Comparison of ENCODE assay signal across 15 mouse cellular contexts in genomic region chr1:89689544-89690212, GRCm38 (mm10).
DNase-seq lines count a peak whose midpoint lies in the region; ATAC-seq lines count a peak whose summit lies in the region.
"Had no signal": no experiment of that assay in that cellular context is flagged by ENCODE, and none has a peak within 500 bp of the region (broad histone marks: within the 10 kb centered on the region; RNA-seq: fewer than 3 reads in every experiment).

No protein-coding gene starts in this region.

- H3K9me3 ChIP-seq in hindbrain, embryonic 14.5 days (ENCODE audit: control insufficient read depth, low read length): no peaks in the 10 kb centered on the region
- H3K9me3 ChIP-seq: embryonic facial prominence, embryonic 10.5 days had no signal

- no peak overlapping the region for H3K9ac ChIP-seq in hindbrain, embryonic 14.5 days

- H3K4me1 ChIP-seq in hindbrain, embryonic 14.5 days (replicated peaks; ENCODE audit: control insufficient read depth, insufficient read depth, low read length): peaks cover 32% of the 10 kb centered on the region
- H3K4me1 ChIP-seq: megakaryocyte, embryonic 14.5 days had no signal

- intact Hi-C loops in left cerebral cortex, postnatal 25 days (cut with DNase I): no loop called here

- ATAC-seq in hindbrain, embryonic 14.5 days (ENCODE audit: low FRiP score): peak; percentile 62
- ATAC-seq: CD4-positive, CD25-positive, alpha-beta regulatory T cell, adult 4 months had no signal

- peak overlapping the region; percentile 53 for H3K27ac ChIP-seq in hindbrain, embryonic 14.5 days
- H3K27ac ChIP-seq: embryonic facial prominence, embryonic 10.5 days; stomach, postnatal 0 days had no signal

- no peak overlapping the region for H3K4me2 ChIP-seq in hindbrain, embryonic 14.5 days (replicated peaks)

- H3K4me3 ChIP-seq in hindbrain, embryonic 14.5 days (replicated peaks; ENCODE audit: low read length): no peak overlapping the region
- H3K4me3 ChIP-seq: embryonic facial prominence, embryonic 10.5 days; megakaryocyte, embryonic 14.5 days had no signal

- DNase-seq in left cerebral cortex, postnatal 25 days (ENCODE audit: low spot score in 2 of 2): peak; percentile 15 to 24
- no peak for DNase-seq in left cerebral cortex, adult 8-10 months (ENCODE audit: low spot score in 2 of 2)
- peak; percentile 33 to 42 for DNase-seq in right cerebral cortex, adult 2 months (ENCODE audit: low spot score in 2 of 2)
- DNase-seq in right cerebral cortex, postnatal 36 days (ENCODE audit: low spot score in 2 of 2): no peak
- peak; percentile 51 for DNase-seq in hindbrain, embryonic 14.5 days (ENCODE audit: low spot score)
- no peak for DNase-seq in T-cell, adult 2 months (ENCODE audit: low spot score)
- DNase-seq in liver: no peak
- DNase-seq: cerebellum, postnatal 14 days; heart, adult 11 months; lung, adult 18-20 months; thymus, postnatal 14 days had no signal

- 56% methylated on average over 22 of the region's 22 CpGs for WGBS in hindbrain, embryonic 14.5 days

- peaks cover 26% of the 10 kb centered on the region for H3K36me3 ChIP-seq in hindbrain, embryonic 14.5 days (replicated peaks; ENCODE audit: control insufficient read depth, insufficient read depth)

- H3K27me3 ChIP-seq in hindbrain, embryonic 14.5 days (ENCODE audit: control insufficient read depth, insufficient read depth, low read length): no peaks in the 10 kb centered on the region
- H3K27me3 ChIP-seq: megakaryocyte, embryonic 14.5 days had no signal

Comparison
In these comparisons a context has a peak if more than half of its experiments do, and no peak if none do; other contexts are left out.
1. DNase-seq: peak in left cerebral cortex, postnatal 25 days (2 of 2), right cerebral cortex, adult 2 months (2 of 2) and hindbrain, embryonic 14.5 days (single experiment); none in left cerebral cortex, adult 8-10 months (0 of 2), right cerebral cortex, postnatal 36 days (0 of 2), T-cell, adult 2 months (single experiment) and liver (single experiment).